Mouse (Mus musculus): Measurements from ENCODE around the gene Urb1.
A peak's percentile ranks its signal among the peaks of the same experiment; 100 is the strongest.
"Not testable (repeated sequence)": the region's sequence is repeated elsewhere in the genome, so short reads cannot be mapped to it uniquely, and the experiment has no call there.

Gene Urb1

GRCm38 (mm10) chr16:90809975-90810715 is at the start of gene Urb1:
TSS of gene Urb1 (minus strand) at chr16:90810413.
- DNase-seq, result peak; percentile 100

- DNase-seq, result no peak
Observed at GRCm38 (mm10) chr16:90858206-90858605, 48.0 kb upstream of the Urb1 start.

- no peak for DNase-seq
Observed at GRCm38 (mm10) chr16:90856552-90857200, 46.5 kb upstream of the Urb1 start.

DNA sequence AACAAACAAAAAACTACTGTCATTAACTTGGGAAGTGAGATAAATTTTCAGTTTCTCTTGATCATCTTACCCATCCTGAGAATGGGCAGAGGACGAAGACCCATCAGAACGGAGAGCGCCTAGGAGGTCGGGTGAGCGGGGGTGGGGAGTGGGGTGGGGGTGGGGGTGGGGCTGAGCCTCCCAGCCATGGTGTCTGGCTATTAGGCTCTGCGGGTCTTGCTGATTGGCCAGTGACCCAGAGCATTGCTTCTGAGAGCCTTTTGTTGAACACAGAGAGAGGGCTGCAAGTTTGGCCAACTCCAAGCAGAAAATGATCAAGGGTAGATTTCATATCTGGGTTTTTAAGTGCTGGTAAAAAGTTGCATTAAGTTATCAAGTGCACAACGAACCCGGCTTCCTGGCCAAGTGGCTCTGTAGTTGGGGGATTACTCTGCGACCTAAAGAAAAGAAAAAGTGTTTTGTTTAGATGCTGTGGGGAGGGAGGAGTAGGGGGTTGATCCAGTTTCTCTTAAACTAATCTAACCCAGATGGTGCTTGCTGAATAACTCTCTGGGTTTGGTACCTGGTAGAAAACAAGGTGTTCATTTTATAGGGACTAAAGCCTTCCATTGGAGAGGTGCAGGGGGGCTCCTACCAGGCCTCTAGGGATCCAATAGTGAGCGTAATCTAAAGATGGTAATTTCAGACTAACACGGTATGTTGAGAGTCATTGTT is 41.6 kb upstream of the Urb1 start:
- DNase-seq, result no peak

- no peak for DNase-seq
Observed at GRCm38 (mm10) chr16:90850881-90851280, 40.7 kb upstream of the Urb1 start.

DNA sequence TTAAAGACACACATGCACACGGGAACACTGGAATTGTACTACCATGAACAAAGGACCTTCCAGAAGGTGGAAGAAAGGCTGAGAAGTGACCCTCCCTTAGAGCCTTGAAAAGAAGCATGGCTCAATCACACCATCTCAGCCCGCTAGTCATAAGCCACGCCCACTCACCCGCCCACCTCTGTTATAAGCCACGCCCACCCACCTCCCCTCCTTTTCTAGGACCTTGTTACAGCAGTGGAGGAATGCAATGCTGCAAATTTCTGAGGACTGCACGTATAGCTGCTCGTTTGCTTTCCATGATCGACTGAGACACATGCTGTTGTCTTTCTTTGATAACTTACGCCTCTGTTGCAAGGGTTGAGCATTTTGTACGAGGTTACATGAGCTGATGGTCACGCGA is 39.0 kb upstream of the Urb1 start:
- no peak for DNase-seq

DNA sequence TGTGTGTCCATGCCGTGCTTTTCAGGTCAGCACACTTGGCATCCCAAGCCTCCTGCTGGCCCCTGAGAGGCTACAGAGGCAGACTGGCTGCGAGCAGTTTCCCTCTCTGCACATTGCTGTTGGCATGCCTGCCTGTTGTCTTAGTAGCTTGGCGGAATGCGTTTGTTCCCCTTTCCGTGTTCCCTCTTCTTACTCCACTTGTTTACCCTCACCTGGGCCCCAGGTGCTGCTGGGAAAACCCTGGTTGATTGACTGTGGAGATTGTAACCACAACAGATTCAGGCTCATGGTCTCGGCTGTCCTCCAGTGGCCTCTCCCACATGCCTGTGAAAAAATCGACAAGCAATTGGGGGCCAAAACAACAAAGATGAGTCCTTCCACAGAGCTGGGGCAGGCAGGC is 38.5 kb upstream of the Urb1 start:
- DNase-seq, result no peak

- no peak for DNase-seq
Observed at GRCm38 (mm10) chr16:90845591-90845990, 35.4 kb upstream of the Urb1 start.

DNA sequence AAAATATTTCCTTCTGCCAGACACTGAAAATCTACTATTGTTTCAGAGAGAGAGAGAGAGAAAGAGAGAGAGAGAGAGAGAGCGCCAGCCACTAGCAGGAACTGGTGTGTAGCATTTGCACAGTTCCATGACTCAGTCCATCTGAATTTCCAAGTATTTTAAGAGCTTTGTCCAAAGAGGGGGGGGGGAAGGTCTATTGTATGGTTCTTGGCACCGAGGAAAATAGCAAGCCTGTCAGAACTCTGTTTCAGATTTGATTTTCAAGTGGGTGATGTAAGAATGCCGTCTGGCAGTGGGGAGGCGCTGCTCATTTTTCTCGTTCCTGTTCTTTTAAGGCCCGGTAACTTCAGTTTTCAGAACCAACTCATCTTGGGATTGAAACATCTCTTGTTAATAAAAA is 34.8 kb upstream of the Urb1 start:
- DNase-seq, result no peak

- DNase-seq, result no peak
Observed at GRCm38 (mm10) chr16:90842164-90842563, 32.0 kb upstream of the Urb1 start.

GRCm38 (mm10) chr16:90837431-90837830 is 27.2 kb upstream of the Urb1 start:
- DNase-seq, result no peak

- no peak for DNase-seq
Observed at GRCm38 (mm10) chr16:90833041-90833791, 23.0 kb upstream of the Urb1 start.

- DNase-seq, result no peak
Observed at GRCm38 (mm10) chr16:90832495-90832894, 22.3 kb upstream of the Urb1 start.

DNA sequence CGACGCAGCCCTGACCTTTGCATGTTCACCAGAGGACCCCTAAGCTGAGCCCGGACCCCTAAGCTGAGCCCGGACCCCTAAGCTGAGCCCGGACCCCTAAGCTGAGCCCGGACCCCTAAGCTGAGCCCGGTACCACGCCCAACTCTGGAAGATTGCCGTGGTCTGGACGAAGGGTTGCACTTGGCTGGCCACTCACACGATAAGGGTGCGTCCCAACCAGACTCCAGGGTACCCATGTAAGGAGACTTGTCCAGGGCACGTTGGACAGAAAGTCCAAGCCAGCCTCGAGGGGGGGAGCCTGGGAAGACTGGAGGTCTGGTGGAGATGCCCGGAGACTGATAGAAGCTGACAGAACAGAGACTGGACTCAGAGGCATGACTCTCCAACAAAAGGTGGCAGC is 21.5 kb upstream of the Urb1 start:
- no peak for DNase-seq

- peak; percentile 11 to 32 for DNase-seq
Observed at GRCm38 (mm10) chr16:90830686-90831439, 20.6 kb upstream of the Urb1 start.

GRCm38 (mm10) chr16:90829894-90830685 is 19.9 kb upstream of the Urb1 start:
- peak; percentile 43 to 51 for DNase-seq

DNA sequence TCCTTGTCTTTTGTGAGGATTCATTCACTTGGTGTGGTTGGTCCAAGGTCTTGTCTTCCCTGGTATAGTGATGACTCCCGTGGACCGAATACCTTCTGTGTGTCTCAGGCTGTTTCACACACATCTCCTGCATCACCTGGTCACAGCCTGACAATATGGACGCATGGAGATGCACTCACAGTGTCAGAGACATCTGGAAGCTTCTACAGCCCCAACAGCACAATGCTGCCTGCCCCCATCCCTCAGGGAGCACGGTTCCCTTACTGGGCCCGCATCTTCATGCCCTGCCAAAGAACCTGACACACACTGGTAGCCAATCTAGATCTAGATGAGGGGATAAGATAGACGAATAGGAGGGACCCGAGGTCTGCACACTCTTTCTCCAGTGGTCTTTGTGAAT is 18.9 kb upstream of the Urb1 start:
- no peak for DNase-seq

GRCm38 (mm10) chr16:90827498-90827897 is 17.3 kb upstream of the Urb1 start:
- DNase-seq, result no peak

DNA sequence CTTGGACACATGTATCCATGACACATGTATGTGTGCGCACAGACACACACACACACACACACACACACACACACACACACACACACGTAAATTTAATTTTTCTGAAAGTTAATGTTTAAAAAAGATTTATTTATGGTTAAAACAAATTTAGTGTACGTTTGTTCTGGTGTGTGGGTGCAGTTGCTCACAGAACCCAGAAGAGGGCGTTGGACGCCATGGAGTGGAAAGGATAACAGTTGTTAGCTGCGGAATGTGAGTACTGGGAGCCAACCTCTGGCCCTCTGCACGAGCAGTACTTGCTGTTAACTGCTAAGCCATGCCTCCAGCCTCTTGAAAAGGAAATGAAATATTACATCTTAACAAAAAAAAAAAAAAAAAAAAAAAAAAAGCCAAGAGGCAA is 16.2 kb upstream of the Urb1 start, which contains the start of gene Eva1c:
Gene Eva1c (plus strand): TSS at position 263 of the 400 bp plus-strand sequence.
- DNase-seq, result no peak

DNA sequence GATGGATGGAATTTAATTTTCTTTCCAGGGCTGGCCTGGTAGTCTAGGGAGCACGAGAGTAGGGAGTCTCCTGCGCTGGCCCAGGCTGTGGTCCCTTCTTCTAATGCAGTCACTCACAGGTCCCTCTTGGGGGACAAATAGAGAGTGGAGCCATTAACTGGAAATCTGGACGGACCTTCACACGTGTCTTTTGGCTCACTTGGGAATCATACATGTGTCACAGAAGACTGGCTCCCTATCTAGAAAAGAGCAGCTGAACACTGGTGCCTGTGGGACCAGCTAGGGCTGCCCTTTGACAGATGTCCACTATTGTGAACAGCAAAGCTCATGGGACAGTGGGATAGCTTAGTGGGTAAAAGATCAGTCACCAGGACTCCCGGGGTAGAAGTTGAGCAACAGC is 15.8 kb upstream of the Urb1 start:
- no peak for DNase-seq

GRCm38 (mm10) chr16:90823986-90824385 is 13.8 kb upstream of the Urb1 start:
- not testable (repeated sequence) for DNase-seq

Data from spleen, adult 18-20 months (tissue).